Mouse (Mus musculus) neural tube, embryonic 10.5 days (tissue): ENCODE data around the gene Cap2.
A peak's percentile ranks its signal among the peaks of the same experiment; 100 is the strongest.

Experiments used
- DNase-seq: peaks from one replicate; pipeline ENCODE4 v3.0.0-alpha.2; 2017; ENCODE audit warnings: low spot score; ENCODE audit errors: extremely low spot score

Cap2 gene

GRCm38 (mm10) chr13:46629391-46629790, 127.7 kb downstream of the Cap2 start:
- no peak for DNase-seq

DNA sequence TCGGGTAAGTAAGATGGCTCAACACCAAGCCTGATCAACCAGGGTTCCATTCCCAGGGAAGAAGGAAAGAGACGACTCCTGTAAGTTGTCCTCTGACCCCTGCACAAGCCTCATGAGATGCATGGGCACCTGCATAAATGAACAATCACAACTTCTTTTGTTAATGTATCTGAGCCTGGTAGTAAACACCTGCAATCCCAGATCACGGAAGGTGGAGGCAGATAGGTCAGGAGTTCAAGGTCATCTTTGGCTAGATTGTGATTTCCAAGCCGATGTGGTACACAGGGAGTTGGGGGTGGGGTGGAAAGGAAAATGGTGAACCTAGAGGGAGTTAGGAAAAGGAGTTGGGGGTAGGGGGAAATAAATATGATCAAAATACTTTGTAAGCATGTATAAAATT, 131.1 kb downstream of the Cap2 start:
- DNase-seq = no peak

GRCm38 (mm10) chr13:46633320-46634132, 131.9 kb downstream of the Cap2 start:
- peak; percentile 33 for DNase-seq

GRCm38 (mm10) chr13:46634133-46634488, 132.5 kb downstream of the Cap2 start:
- no peak for DNase-seq

GRCm38 (mm10) chr13:46640608-46641468, 139.2 kb downstream of the Cap2 start:
- no peak for DNase-seq

- DNase-seq = no peak
Measured at GRCm38 (mm10) chr13:46642318-46642717, 140.7 kb downstream of the Cap2 start.

DNA sequence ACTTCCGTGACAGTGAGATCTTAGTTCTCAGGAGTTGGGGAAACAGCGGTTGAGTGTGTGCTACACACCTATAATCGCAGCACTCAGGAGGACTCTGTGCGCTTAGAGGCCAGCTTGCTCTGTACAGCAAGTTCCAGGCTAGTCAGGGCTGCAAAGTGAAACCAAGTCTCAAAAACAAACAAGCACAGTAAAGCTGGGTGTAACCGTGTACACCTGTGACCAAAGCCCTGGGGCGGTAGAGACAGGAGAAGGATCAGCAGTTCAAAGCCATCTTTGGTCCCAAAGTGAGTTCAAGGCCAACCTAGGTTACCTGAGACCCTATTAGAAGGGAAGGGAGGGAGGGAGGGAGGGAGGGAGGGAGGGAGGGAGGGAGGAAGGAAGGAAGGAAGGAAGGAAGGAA, 142.5 kb downstream of the Cap2 start:
- DNase-seq = no peak

DNA sequence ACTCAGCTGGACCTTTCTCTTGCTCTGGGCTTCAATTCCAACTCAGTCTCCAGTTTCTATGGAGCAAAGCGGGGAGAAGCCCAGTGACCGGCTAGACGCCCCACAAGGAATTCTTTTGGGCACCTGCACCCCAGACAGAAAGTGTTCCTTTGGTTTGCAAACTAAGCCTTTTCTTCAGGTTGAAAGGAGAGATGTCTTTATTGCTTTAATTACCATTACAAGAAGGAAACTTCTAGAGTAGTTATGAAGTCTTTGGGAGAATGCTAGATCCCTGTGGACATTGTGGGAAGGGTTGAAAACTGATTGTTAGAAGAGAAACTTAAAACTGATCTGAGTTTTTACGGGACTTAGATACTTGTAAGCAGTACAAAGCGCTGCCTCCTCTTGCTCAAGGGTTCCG, 143.8 kb downstream of the Cap2 start:
- no peak for DNase-seq

GRCm38 (mm10) chr13:46651853-46652252, 150.2 kb downstream of the Cap2 start:
- no peak for DNase-seq

- DNase-seq = no peak
Measured at GRCm38 (mm10) chr13:46652671-46653070, 151.0 kb downstream of the Cap2 start.

GRCm38 (mm10) chr13:46653671-46654070, 152.0 kb downstream of the Cap2 start:
- DNase-seq = no peak

DNA sequence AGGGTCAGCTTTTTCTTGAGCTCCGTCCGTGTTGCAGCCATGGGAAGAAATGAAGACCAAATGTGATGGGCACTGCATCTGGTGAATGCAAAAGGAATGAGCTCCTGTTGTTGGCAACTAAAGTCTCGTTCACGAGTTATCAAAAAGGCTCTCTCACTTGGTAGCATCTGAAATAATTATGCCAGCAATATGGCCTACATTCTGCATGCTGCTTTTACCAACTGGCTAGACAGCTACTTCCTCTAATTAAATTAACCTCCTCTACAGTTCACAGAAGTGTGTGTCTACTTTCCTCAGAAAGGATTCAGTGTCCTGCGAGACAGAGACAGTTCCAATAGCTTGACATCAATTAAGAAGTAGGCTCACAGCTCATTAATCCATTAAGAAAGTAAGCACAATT, 152.9 kb downstream of the Cap2 start:
- no peak for DNase-seq

DNA sequence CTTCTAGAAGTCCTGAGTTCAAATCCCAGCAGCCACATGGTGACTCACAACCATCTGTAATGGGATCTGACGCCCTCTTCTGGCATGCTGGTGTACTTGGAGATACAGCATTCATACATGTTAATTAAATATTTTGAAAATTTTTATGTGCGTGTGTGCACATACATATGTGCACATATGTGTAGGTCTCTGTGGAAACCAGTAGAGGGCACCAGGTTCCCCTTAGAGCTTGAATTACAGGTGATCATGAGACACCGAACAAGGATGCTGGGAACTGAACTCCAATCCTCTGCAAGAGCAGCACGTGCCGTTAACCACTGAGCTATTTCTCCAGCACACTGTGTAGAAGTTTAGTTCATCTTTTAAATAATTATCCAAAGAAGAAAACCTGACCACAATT, 157.6 kb downstream of the Cap2 start:
- DNase-seq = no peak

- DNase-seq = no peak
Measured at GRCm38 (mm10) chr13:46663461-46663964, 161.9 kb downstream of the Cap2 start.

GRCm38 (mm10) chr13:46669048-46669619, 167.5 kb downstream of the Cap2 start, which contains the start of gene Fam8a1:
Gene Fam8a1 (plus strand): TSS chr13:46669522.
- DNase-seq = peak; percentile 97

DNA sequence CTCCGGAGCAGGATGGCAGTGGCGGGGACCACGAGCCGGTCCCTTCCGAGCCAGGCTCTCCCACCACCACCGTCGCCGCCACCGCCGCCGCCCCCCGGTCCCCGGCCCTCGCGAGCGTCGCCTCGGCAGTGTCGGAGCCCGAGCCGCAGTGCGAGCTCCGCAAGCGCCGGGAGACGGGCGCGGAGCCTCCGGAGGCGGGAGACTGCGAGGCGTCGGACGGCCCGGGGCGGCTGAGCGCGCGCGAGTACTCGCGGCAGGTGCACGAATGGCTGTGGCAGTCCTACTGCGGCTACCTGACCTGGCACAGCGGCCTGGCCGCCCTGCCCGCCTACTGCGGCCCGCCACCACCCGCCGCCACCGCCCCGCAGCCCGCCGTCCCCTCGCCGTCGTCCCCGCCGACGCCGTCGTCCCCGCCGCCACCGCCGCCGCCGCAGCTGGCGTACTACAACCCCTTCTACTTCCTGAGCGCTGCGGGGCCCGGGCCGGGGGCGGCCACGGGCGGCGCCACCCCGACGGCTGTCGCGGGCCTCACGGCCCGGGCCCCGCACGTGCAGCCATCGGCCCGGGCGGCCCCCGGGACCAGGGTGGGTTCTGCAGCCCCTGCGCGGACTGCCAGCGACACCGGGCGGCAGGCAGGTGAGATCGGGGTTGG, 168.1 kb downstream of the Cap2 start:
- peak; percentile 22 for DNase-seq

- DNase-seq = no peak
Measured at GRCm38 (mm10) chr13:46670514-46670913, 168.9 kb downstream of the Cap2 start.

DNA sequence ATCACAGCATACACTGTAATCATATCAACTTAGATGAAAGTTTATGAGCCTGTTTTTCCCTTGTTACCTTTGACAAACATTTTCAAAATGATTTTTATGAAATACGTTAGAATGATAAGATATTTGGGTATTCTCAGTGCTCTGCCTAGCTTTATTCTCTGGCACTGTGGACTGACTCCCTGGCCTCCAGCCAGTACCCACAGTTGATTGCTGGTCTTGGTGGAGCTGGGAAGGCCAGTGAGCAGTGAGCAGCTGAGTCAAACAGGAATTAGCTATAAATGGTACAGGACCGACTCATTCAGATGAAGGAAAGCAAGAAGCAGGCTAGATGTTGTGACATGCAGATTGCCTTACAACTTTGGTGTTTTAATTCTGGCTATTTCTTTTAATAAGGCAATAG, 173.0 kb downstream of the Cap2 start:
- DNase-seq = no peak

GRCm38 (mm10) chr13:46677721-46678120, 176.1 kb downstream of the Cap2 start:
- no peak for DNase-seq

DNA sequence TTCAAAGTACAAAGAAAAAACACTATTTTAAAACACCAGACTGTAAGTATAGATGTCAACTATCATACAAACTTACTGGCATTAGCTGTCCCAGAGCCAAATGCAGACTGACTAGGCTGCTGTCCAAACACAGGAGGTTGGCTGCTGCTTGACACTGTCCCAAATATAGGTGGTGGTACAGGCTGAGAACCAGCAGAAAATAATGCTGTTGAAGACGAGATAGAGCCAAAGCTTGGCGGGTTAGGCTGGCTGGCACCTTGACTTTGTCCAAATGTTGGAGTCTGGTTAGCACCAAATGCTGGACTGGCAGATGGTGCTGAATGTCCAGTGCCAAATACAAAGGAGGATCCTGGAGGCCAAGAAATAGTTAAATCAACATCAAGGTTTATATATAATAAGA, 181.3 kb downstream of the Cap2 start:
- no peak for DNase-seq

DNA sequence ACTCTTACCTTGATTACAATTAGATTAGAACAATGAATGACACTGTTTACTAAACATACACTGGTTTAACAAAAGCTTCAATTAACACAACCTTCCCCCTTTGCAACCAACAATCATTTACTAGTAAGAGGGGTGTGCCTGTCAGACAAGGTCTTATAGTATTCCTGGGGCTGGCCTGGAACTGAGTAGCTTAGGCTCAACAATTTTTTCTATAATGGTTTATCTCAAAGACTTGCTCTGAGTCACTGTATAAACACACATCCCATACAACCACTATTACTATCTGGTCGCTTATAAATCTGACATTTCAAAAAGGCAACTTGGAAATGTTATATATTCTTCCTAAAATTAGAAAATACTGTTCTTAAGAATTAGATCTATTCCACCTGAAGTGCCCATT, 181.7 kb downstream of the Cap2 start:
- no peak for DNase-seq
